Mouse (Mus musculus) ES-Bruce4 (cell line): ENCODE measurements around the gene Coil.

Experiments used
- CTCF ChIP-seq: IDR thresholded peaks from one replicate; pipeline ENCODE4 v1.8.1; 2011; ENCODE audit warnings: low read depth, low read length
- POLR2A ChIP-seq: IDR thresholded peaks from one replicate; pipeline ENCODE4 v1.8.1; 2011; ENCODE audit warnings: low read length; ENCODE audit not compliant: insufficient read depth

DNA sequence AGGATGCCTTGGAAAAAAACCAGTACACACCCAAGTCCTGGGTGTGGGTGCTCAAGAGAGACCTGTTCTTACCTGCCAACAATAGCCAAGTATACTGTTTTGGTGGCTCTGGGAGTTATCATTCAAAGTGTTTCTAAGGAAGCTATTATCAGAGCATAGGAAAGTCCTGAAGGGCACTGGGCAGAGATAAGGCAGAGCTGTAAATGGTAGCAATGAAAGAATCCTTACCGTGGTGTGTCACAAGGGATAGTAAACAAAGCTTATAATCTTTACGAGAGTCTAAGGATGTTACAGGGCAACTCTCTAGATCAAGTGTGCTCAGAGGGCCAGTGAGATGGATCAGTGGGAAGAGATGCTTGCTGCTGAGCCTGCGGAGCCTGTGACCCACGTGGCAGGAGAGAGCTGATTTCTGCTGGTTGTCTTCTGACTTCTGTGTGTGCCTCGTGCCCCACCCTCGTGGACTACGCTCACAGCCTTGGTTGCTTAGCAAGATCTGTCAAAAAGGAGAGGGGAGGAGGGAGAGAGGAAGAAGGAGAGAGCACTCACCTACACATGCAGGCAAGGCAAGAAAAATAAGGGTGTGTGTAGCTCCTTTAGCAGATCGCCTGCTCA, 52.2 kb downstream of the Coil start:
- TF ChIP-seq CTCF (no peak), POLR2A (no peak)
